Mouse (Mus musculus): Measurements from ENCODE around the gene 1700025G04Rik. TPM values are rescaled to one million over a fixed set of nuclear protein-coding genes. Genes with fewer than 3 reads are reported as not detected.
A peak's percentile ranks its signal among the peaks of the same experiment; 100 is the strongest.
"Not testable (repeated sequence)": the region's sequence is repeated elsewhere in the genome, so short reads cannot be mapped to it uniquely, and the experiment has no call there.

Gene 1700025G04Rik
- polyA plus RNA-seq, 1 experiment from 2014 or later = 17.3 TPM

DNA sequence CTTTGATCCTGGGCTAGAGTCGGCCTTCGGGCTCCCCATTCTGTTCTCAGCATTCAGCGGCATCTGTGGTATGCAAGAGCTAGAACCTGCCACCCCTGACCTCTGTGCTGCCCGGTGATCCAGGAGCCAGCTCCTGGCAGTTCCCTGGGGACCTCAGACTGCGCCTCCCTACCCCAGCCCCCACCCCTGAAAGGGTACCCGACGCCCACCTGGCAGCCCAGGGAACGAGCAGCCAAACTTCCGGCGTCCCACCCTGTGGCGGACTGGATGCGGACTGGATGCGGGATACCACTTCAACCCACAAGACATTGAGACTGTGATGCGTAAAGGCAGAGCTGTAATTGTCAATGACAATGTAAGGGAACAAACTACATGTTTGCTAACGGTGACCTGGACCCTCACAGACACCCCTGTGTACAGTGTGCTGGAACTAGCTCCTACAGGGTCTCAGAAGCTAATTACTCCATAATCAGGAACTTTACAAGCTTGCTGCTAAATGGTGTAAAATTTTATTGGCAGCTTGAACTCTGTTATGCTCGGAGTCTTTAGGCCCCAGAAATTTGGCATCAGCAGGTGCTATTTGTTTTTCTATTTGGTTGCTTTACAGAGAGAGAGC lies 239.8 kb downstream of the 1700025G04Rik start:
- no peaks in the 10 kb centered on the region for H3K4me1 ChIP-seq (ENCODE audit: control insufficient read depth, insufficient read depth, low read length)
- no peak overlapping the region for H3K4me2 ChIP-seq (ENCODE audit: low read depth, low read length)
- no peak for ATAC-seq (ENCODE audit: insufficient read depth, low FRiP score)
- no peaks in the 10 kb centered on the region for H3K36me3 ChIP-seq (ENCODE audit: control insufficient read depth, insufficient read depth, low read length)
- no peak overlapping the region for H3K4me3 ChIP-seq (replicated peaks; ENCODE audit: low read length)
- 83% methylated on average over 16 of the region's 16 CpGs for WGBS
- H3K9ac ChIP-seq (ENCODE audit: low read length) = no peak overlapping the region
- H3K27ac ChIP-seq (ENCODE audit: low read length) = no peak overlapping the region
- H3K27me3 ChIP-seq (ENCODE audit: control insufficient read depth, insufficient read depth, low read length) = no peaks in the 10 kb centered on the region
- H3K9me3 ChIP-seq (replicated peaks; ENCODE audit: control insufficient read depth, low read length) = no peaks in the 10 kb centered on the region

DNA sequence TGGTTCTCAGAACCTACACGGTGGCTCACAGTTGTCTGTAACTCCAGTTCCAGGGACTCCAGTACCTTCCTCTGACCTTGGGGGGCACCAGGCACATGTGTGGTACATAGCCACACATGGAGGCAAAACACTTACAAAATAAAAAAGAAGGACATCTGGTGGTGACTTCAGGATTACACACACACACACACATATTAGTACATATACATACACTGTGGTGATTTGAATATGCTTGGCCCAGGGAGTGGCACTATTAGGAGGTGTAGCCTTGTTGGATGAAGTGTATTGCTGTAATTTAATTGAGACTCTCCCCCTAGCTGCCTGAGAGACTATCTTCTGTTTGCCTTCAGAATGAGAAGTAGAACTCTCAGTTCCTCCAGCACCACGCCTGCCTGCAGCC lies 241.6 kb downstream of the 1700025G04Rik start:
- Histone ChIP-seq H3K36me3 (ENCODE audit: control insufficient read depth, insufficient read depth, low read length) (no peaks in the 10 kb centered on the region), H3K4me3 (replicated peaks; ENCODE audit: low read length) (no peak overlapping the region), H3K4me2 (ENCODE audit: low read depth, low read length) (no peak overlapping the region), H3K27me3 (ENCODE audit: control insufficient read depth, insufficient read depth, low read length) (no peaks in the 10 kb centered on the region), H3K9me3 (replicated peaks; ENCODE audit: control insufficient read depth, low read length) (no peaks in the 10 kb centered on the region), H3K9ac (ENCODE audit: low read length) (no peak overlapping the region), H3K4me1 (ENCODE audit: control insufficient read depth, insufficient read depth, low read length) (no peaks in the 10 kb centered on the region), H3K27ac (ENCODE audit: low read length) (no peak overlapping the region)
- WGBS = 95% methylated on average over 2 of the region's 2 CpGs
- no peak for ATAC-seq (ENCODE audit: insufficient read depth, low FRiP score)

- Histone ChIP-seq H3K9me3 (replicated peaks; ENCODE audit: control insufficient read depth, low read length) (no peaks in the 10 kb centered on the region), H3K4me1 (ENCODE audit: control insufficient read depth, insufficient read depth, low read length) (no peaks in the 10 kb centered on the region), H3K9ac (ENCODE audit: low read length) (no peak overlapping the region)
Observed at GRCm38 (mm10) chr1:151845926-151846782, 243.8 kb downstream of the 1700025G04Rik start.

GRCm38 (mm10) chr1:151845252-151845832 lies 244.6 kb downstream of the 1700025G04Rik start:
- Histone ChIP-seq H3K9me3 (replicated peaks; ENCODE audit: control insufficient read depth, low read length) (no peaks in the 10 kb centered on the region), H3K4me1 (ENCODE audit: control insufficient read depth, insufficient read depth, low read length) (no peaks in the 10 kb centered on the region), H3K4me3 (replicated peaks; ENCODE audit: low read length) (no peak overlapping the region), H3K27me3 (ENCODE audit: control insufficient read depth, insufficient read depth, low read length) (no peaks in the 10 kb centered on the region), H3K27ac (ENCODE audit: low read length) (no peak overlapping the region), H3K4me2 (ENCODE audit: low read depth, low read length) (no peak overlapping the region), H3K9ac (ENCODE audit: low read length) (no peak overlapping the region), H3K36me3 (ENCODE audit: control insufficient read depth, insufficient read depth, low read length) (no peaks in the 10 kb centered on the region)
- 77% methylated on average over 17 of the region's 17 CpGs for WGBS
- ATAC-seq (ENCODE audit: insufficient read depth, low FRiP score) = no peak

More at GRCm38 (mm10) chr1:151845926-151846782, 243.8 kb downstream of the 1700025G04Rik start:
- Histone ChIP-seq H3K36me3 (ENCODE audit: control insufficient read depth, insufficient read depth, low read length) (no peaks in the 10 kb centered on the region), H3K4me3 (replicated peaks; ENCODE audit: low read length) (no peak overlapping the region), H3K27ac (ENCODE audit: low read length) (no peak overlapping the region), H3K27me3 (ENCODE audit: control insufficient read depth, insufficient read depth, low read length) (no peaks in the 10 kb centered on the region), H3K4me2 (ENCODE audit: low read depth, low read length) (no peak overlapping the region)
- ATAC-seq (ENCODE audit: insufficient read depth, low FRiP score) = no peak
- 63% methylated on average over 19 of the region's 19 CpGs for WGBS

DNA sequence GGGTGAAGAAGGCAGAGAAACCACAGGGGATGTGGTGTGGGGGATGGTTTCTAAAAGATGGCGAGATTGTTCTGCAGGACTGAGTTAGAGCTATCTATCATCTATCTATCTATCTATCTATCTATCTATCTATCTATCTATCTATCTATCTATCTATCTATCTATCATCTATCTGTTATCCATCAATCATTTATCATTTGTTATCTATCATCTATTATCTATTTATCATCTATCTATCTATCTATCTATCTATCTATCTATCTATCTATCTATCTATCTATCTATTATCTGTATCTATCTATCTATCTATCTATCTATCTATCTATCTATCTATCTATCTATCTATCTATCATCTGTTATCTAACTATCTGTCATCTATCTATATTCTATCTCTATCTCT lies 249.6 kb downstream of the 1700025G04Rik start:
- not testable (repeated sequence) for ATAC-seq (ENCODE audit: insufficient read depth, low FRiP score); H3K9me3 ChIP-seq (replicated peaks; ENCODE audit: control insufficient read depth, low read length); H3K4me1 ChIP-seq (ENCODE audit: control insufficient read depth, insufficient read depth, low read length); H3K9ac ChIP-seq (ENCODE audit: low read length); H3K4me3 ChIP-seq (replicated peaks; ENCODE audit: low read length); H3K27ac ChIP-seq (ENCODE audit: low read length); H3K36me3 ChIP-seq (ENCODE audit: control insufficient read depth, insufficient read depth, low read length); H3K4me2 ChIP-seq (ENCODE audit: low read depth, low read length); H3K27me3 ChIP-seq (ENCODE audit: control insufficient read depth, insufficient read depth, low read length)
- 100% methylated on average over 1 of the region's 1 CpGs for WGBS

DNA sequence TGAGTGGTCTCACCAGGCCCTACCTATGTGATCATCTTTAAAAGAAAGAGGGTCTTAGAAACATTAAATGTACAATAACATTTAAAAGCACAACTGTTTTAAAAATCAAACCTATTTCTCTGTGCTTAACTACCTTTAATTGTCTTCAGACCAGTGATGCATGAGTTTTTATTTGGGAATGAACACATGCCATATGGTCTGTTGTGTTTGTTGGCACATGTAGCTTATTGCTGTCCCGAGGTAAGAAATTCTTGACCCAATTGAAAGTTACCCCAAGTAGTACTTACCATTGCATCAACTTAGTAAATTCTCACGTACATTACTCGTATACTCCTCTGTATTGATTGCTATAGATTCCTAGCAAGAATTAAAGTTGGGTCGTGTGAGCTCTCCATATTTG lies 254.7 kb downstream of the 1700025G04Rik start:
- ATAC-seq (ENCODE audit: insufficient read depth, low FRiP score) = no peak
- 89% methylated on average over 4 of the region's 4 CpGs for WGBS
- Histone ChIP-seq H3K9ac (ENCODE audit: low read length) (no peak overlapping the region), H3K4me2 (ENCODE audit: low read depth, low read length) (no peak overlapping the region), H3K4me3 (replicated peaks; ENCODE audit: low read length) (no peak overlapping the region), H3K9me3 (replicated peaks; ENCODE audit: control insufficient read depth, low read length) (peaks cover 5% of the 10 kb centered on the region), H3K4me1 (ENCODE audit: control insufficient read depth, insufficient read depth, low read length) (no peaks in the 10 kb centered on the region), H3K27me3 (ENCODE audit: control insufficient read depth, insufficient read depth, low read length) (no peaks in the 10 kb centered on the region), H3K36me3 (ENCODE audit: control insufficient read depth, insufficient read depth, low read length) (no peaks in the 10 kb centered on the region), H3K27ac (ENCODE audit: low read length) (no peak overlapping the region)

GRCm38 (mm10) chr1:151831791-151832190 lies 258.1 kb downstream of the 1700025G04Rik start:
- H3K4me3 ChIP-seq (replicated peaks; ENCODE audit: low read length) = no peak overlapping the region
- ATAC-seq (ENCODE audit: insufficient read depth, low FRiP score) = no peak
- no peak overlapping the region for H3K9ac ChIP-seq (ENCODE audit: low read length)
- H3K4me1 ChIP-seq (ENCODE audit: control insufficient read depth, insufficient read depth, low read length) = no peaks in the 10 kb centered on the region
- H3K9me3 ChIP-seq (replicated peaks; ENCODE audit: control insufficient read depth, low read length) = peaks cover 5% of the 10 kb centered on the region
- H3K36me3 ChIP-seq (ENCODE audit: control insufficient read depth, insufficient read depth, low read length) = no peaks in the 10 kb centered on the region
- no peak overlapping the region for H3K4me2 ChIP-seq (ENCODE audit: low read depth, low read length)
- H3K27ac ChIP-seq (ENCODE audit: low read length) = no peak overlapping the region
- 77% methylated on average over 3 of the region's 3 CpGs for WGBS
- no peaks in the 10 kb centered on the region for H3K27me3 ChIP-seq (ENCODE audit: control insufficient read depth, insufficient read depth, low read length)

GRCm38 (mm10) chr1:151825065-151825464 lies 264.9 kb downstream of the 1700025G04Rik start:
- H3K9me3 ChIP-seq (replicated peaks; ENCODE audit: control insufficient read depth, low read length) = no peaks in the 10 kb centered on the region
- no peaks in the 10 kb centered on the region for H3K4me1 ChIP-seq (ENCODE audit: control insufficient read depth, insufficient read depth, low read length)
- H3K36me3 ChIP-seq (ENCODE audit: control insufficient read depth, insufficient read depth, low read length) = no peaks in the 10 kb centered on the region
- H3K4me3 ChIP-seq (replicated peaks; ENCODE audit: low read length) = no peak overlapping the region
- H3K4me2 ChIP-seq (ENCODE audit: low read depth, low read length) = no peak overlapping the region
- 56% methylated on average over 7 of the region's 7 CpGs for WGBS
- no peaks in the 10 kb centered on the region for H3K27me3 ChIP-seq (ENCODE audit: control insufficient read depth, insufficient read depth, low read length)
- H3K9ac ChIP-seq (ENCODE audit: low read length) = no peak overlapping the region
- peak; percentile 46; the same call in 1 of the 2 replicates for ATAC-seq (ENCODE audit: insufficient read depth, low FRiP score)
- no peak overlapping the region for H3K27ac ChIP-seq (ENCODE audit: low read length)

DNA sequence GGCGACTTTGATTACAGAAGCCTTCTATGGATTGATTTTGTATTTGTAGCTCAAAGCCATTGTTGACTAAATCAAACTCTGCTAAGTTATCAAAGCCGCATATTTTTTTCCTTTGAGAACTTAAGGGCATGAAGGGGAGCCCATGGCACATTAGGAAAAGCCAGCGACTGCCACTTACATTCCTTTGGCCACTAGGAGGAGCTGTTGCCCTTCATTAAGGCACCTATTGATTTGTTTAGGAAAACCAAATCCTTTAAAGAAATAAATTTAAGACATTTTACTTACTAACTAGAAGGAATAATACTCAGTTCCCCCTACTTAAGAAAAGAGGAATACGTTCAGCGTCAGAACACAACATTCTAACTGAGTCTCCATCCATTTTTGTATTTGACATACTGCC lies 269.5 kb downstream of the 1700025G04Rik start:
- 20% methylated on average over 5 of the region's 5 CpGs for WGBS
- Histone ChIP-seq H3K4me1 (ENCODE audit: control insufficient read depth, insufficient read depth, low read length) (no peaks in the 10 kb centered on the region), H3K4me2 (ENCODE audit: low read depth, low read length) (no peak overlapping the region), H3K9me3 (replicated peaks; ENCODE audit: control insufficient read depth, low read length) (no peaks in the 10 kb centered on the region), H3K36me3 (ENCODE audit: control insufficient read depth, insufficient read depth, low read length) (peaks cover 7% of the 10 kb centered on the region; the same call in 1 of the 2 replicates), H3K27me3 (ENCODE audit: control insufficient read depth, insufficient read depth, low read length) (no peaks in the 10 kb centered on the region), H3K27ac (ENCODE audit: low read length) (no peak overlapping the region), H3K4me3 (replicated peaks; ENCODE audit: low read length) (no peak overlapping the region), H3K9ac (ENCODE audit: low read length) (no peak overlapping the region)
- no peak for ATAC-seq (ENCODE audit: insufficient read depth, low FRiP score)

All from stomach, embryonic 16.5 days (tissue).